Mouse (Mus musculus) bone marrow macrophage, adult 2 months (primary cell): ENCODE measurements around the gene Ctnnal1. TPM values are rescaled to one million over a fixed set of nuclear protein-coding genes. Genes with fewer than 3 reads are reported as not detected.
"Not testable (repeated sequence)": the region's sequence is repeated elsewhere in the genome, so short reads cannot be mapped to it uniquely, and the experiment has no call there.

Experiments used
- H3K27ac ChIP-seq: 2 replicates; pipeline ENCODE4 v1.5.1; 2012; ENCODE audit warnings: low read depth, low read length; ENCODE audit not compliant: insufficient read depth
- H3K4me1 ChIP-seq: 2 replicates; pipeline ENCODE4 v1.6.1; 2012; ENCODE audit warnings: low read length; ENCODE audit not compliant: control insufficient read depth, insufficient read depth
- H3K4me3 ChIP-seq: 2 replicates; pipeline ENCODE4 v1.5.1; 2012; ENCODE audit warnings: mild to moderate bottlenecking, low read length, moderate library complexity; ENCODE audit not compliant: insufficient read depth
- CTCF ChIP-seq: IDR thresholded peaks from 2 replicates; pipeline ENCODE4 v1.5.1; 2012; ENCODE audit warnings: low read depth, mild to moderate bottlenecking, low read length, moderate library complexity
- POLR2A ChIP-seq: IDR thresholded peaks from 2 replicates; pipeline ENCODE4 v1.6.1; 2012; ENCODE audit warnings: mild to moderate bottlenecking, low read depth, low read length, borderline replicate concordance
- polyA plus RNA-seq: library from polyadenylated mRNA; stranded (reverse); fragments of >200 nt; gene quantifications from 2 replicates; pipeline ENCODE4 v1.2.4, GENCODE M21; 2012; ENCODE audit not compliant: missing spikeins, insufficient read depth, insufficient read length

Gene Ctnnal1
- polyA plus RNA-seq, 1 experiment: 1.4 TPM

DNA sequence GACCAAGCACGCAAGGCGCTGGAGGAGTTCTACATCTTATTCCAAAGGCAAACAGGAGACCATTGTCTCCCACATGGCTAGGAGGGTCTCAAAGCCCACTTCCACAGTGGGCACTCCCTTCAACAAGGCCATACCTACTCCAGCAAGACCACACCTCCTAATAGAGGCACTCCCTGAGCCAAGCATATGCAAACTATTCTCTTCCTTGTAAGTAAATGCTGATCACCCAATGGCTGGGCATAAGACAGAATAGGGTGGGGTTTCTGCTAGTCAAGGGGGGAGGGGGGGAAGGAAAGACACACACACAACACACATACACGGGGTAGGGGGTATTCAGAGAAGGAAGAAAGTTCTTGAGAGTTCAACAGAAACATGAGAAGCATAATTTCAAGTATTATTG, 29.2 kb upstream of the Ctnnal1 start:
- Histone ChIP-seq H3K27ac (no peak overlapping the region), H3K4me1 (peaks cover 9% of the 10 kb centered on the region)

DNA sequence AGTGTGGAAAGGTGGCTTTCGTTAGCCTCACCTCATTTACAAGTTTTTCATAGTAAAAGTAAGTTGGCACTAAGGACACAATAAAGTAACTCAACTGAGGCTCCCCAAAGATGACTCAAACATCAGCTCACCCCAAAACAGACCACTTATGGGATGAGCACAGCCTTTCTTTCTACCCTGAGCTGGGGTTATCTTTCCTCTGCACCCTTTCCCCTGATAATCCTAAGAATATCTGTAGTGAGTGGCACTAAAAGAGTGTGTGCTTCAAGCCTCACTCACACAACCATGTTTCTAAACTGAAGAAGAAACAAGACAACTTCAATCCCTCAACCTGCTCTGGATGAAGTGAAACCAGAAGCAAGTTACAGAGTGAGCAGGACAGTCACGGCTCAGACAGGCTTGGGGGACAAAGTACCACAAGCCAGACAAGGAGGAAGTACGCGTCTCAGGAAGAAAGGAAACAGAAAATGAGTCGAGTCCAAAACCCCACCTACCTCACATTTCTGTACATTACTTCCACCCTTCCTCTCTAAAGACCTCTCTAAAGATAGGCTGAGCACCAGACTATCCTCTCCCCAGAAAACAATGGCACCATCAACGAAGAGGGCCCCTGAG, 27.6 kb upstream of the Ctnnal1 start:
- TF ChIP-seq POLR2A: no peak
- no peak for TF ChIP-seq CTCF
- H3K4me3 ChIP-seq: peak overlapping the region; percentile 26; the same call in 1 of the 2 replicates
- 0 out of 2 replicates have a peak overlapping the region, but pooled peaks have one; percentile 21 for H3K27ac ChIP-seq
- peaks cover 9% of the 10 kb centered on the region for H3K4me1 ChIP-seq

More for the DNA sequence above, 29.2 kb upstream of the Ctnnal1 start:
- H3K4me3 ChIP-seq: no peak overlapping the region
- no peak for TF ChIP-seq POLR2A
- TF ChIP-seq CTCF: no peak

DNA sequence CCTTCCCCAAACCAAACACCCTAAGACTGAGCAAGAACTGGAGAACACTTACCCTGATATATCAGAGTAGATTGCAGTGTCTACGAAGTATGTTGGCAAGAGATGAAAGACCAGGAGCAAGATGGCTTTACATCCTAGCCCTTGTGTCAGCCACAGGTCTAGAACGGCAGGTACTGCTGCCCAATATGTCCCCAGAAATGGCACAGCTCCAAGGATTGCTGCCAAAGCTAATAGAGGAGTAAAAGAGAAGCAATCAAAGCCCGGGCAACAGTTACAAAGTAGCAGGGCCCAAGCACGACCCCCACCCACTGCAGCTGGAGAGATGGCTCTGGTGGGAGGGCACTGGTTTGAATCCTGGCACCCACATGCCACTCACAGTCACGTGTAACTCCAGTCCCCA, 23.5 kb upstream of the Ctnnal1 start:
- Histone ChIP-seq H3K27ac (no peak overlapping the region), H3K4me3 (no peak overlapping the region), H3K4me1 (peaks cover 9% of the 10 kb centered on the region)
- TF ChIP-seq POLR2A: no peak
- TF ChIP-seq CTCF: no peak

DNA sequence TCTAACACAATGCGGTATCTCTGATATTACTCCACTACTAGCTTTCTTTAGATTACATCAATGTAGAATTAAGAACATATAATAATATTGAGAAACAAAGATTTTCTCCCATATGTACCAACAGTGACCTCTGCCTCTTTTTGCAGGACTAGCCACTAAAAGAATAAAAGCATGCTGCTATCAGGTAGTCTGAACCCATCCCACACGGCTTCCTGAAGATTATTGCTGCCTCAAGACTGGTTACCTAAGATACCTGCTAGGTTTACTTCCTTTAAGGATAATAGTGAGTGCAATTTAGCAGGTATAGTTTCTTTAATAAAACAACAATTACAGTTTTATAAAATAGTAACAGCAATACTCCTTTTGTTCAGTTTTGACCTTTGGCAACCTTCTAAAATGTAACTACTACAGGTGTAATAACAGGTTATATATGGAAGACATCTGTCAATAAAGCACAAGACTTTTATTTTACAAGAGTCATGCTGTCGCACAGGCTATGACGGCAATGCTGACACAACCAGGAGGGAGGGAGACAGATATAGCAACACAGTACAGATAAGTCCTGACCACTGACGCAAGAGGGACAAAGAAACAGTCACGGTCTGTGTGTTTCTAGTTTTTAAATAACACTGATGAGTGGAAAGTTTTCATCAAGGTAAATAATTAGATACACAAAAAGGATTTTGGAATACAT, 21.4 kb upstream of the Ctnnal1 start:
- Histone ChIP-seq H3K4me1 (no peaks in the 10 kb centered on the region), H3K27ac (no peak overlapping the region), H3K4me3 (no peak overlapping the region)
- no peak for TF ChIP-seq CTCF
- TF ChIP-seq POLR2A: no peak

DNA sequence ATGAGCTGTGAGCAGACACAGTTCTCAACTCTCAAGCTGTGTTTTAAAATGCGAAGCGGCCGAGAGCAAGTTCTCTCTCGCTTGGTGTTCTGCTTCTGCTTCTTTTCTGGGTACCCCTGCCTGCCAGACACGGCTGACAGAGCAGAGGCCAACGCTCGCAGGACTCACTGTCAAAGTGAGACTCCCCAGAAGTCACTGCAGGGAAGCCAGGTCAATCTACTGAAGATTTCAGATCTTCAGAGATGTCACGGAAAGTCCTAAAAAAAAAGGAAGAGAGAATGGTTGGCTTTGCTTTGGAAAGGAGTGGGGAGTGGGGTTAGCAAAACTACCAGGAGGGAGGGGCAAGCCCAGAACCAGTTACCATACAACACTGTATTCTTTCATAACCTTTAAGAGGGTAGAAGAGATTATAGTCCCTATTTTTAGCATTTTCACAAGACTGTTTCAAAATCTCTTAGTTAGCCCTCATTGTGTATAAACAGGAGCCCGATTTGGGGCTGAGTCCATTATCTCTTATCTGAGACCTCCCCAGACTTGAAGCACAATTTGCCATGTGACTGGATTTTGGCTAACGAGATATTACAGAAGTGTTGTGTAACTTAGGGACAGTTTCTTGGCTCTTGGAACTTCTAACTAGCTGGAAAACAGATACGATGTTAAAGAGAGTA, 15.2 kb upstream of the Ctnnal1 start:
- no peak overlapping the region for H3K4me3 ChIP-seq
- H3K27ac ChIP-seq: no peak overlapping the region
- TF ChIP-seq POLR2A (no peak), CTCF (no peak)
- H3K4me1 ChIP-seq: no peaks in the 10 kb centered on the region

DNA sequence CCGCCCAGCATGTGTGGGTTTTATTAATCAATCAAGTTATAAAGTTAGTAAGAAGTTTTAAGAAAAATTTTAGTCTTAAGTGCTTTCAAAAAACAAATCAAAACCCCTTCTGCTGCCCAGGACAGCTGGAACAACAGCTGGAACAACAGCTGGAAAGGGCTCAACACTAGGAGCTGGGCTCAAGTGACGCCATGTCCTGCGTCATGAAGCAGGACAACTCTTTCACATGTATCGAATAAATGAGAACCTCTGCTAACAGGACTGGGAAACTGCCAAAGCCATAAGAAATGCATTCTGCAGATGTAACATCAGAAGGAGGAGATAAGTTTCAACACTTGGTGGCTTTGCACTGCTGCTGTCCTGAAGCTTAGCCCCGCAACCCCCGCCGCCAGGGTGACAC, 14.0 kb upstream of the Ctnnal1 start:
- Histone ChIP-seq H3K4me3 (no peak overlapping the region), H3K4me1 (no peaks in the 10 kb centered on the region), H3K27ac (no peak overlapping the region)
- TF ChIP-seq POLR2A (no peak), CTCF (no peak)

DNA sequence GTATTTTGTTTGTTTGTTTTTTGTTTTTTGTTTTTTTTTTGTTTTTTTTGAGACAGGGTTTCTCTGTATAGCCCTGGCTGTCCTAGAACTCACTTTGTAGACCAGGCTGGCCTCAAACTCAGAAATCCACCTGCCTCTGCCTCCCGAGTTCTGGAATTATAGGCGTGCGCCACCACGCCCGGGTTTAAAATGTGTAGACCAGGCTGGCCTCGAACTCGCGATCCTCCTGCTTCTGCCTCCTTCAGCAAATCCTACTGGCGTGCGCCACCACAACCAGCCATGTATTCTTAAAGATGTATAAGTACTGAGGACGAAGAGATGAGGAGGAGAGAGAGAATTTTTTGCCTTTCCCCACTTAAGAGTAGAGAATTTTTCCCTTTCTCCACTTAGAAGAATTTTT, 5.6 kb upstream of the Ctnnal1 start:
- H3K4me1 ChIP-seq, H3K27ac ChIP-seq, H3K4me3 ChIP-seq: not testable (repeated sequence)

DNA sequence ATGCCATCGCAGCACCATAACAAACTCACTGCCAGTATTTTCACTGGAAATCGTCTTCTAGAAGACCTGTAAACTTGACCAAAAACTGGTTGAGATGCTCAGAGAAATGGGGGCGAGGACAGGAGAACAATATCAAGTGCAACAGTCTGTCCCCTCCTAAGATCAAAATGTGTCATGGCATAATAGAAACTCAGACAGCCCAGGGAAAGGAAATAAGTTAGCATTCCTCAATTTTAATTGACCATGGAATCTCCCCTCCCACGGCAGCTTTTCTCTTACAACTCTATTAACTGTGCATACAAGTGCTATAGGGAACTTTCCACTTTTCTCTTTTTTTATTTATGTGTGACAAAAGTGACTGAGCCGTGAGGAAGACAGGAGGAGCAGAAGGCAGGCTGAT, 2.8 kb upstream of the Ctnnal1 start:
- Histone ChIP-seq H3K27ac (no peak overlapping the region), H3K4me1 (peaks cover 2% of the 10 kb centered on the region; the same call in 1 of the 2 replicates), H3K4me3 (no peak overlapping the region)
- TF ChIP-seq CTCF: no peak
- no peak for TF ChIP-seq POLR2A

DNA sequence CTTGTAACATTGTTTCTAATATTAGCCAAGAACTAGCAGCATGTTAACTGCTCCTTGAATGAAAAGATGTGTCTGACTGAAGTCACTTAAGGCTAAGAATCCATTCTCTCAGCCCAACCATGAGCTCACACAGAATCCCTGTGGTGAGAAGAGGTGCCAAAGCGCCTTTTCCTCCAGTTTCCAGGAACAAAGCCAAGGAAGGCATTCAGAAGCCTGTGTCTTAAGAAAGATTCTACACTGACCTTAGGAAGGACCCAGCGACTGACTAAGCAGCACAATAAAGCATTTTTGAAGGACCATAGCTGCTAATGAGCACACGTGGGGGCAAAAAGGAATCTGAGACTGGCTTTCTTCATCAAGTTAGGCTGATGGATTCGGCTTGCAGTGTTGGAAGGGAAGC, 983 bp upstream of the Ctnnal1 start:
- no peak for TF ChIP-seq CTCF
- no peak for TF ChIP-seq POLR2A
- H3K27ac ChIP-seq: no peak overlapping the region
- H3K4me3 ChIP-seq: no peak overlapping the region
- H3K4me1 ChIP-seq: peaks cover 2% of the 10 kb centered on the region; the same call in 1 of the 2 replicates

DNA sequence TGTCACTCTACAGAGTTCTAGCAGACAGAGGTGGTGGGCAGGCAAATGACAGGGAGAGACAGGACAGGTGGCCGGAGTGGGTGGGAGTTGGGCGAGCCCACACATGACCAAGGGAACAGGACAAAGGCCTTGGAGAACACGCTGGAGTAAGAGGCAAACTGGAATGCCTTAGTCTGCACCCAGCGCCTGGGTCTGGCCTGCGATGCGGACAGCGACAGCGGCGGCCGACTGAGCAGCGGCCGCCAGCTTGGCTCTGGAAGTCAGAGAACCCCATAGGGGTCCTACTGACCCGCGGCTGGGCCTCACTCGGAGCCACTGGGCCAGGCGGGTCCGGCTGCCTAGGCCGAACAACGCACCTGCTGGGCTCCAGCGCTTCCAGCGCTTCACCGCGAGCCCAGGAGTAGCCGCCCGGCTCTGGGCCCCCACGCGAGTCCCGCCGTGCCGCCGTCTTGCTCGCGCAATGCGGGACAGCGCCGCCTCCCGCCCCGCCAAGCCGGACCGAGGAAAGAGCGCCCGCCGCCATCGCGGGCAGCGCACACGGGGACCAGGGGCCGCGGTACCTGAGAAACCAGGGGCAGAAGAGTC, 479 bp downstream of the Ctnnal1 start:
- peak overlapping the region; percentile 77 for H3K4me3 ChIP-seq
- TF ChIP-seq POLR2A (no peak), CTCF (no peak)
- H3K27ac ChIP-seq: no peak overlapping the region
- H3K4me1 ChIP-seq: peaks cover 2% of the 10 kb centered on the region; the same call in 1 of the 2 replicates
